Mouse (Mus musculus): ENCODE measurements at regions not wholly inside any gene's neighbourhood (a gene's known extent, or its start where the extent isn't known, plus 50 kb on each side); places are given as distances from the start of the nearest gene placed in this dataset.
A peak's percentile ranks its signal among the peaks of the same experiment; 100 is the strongest.

DNA sequence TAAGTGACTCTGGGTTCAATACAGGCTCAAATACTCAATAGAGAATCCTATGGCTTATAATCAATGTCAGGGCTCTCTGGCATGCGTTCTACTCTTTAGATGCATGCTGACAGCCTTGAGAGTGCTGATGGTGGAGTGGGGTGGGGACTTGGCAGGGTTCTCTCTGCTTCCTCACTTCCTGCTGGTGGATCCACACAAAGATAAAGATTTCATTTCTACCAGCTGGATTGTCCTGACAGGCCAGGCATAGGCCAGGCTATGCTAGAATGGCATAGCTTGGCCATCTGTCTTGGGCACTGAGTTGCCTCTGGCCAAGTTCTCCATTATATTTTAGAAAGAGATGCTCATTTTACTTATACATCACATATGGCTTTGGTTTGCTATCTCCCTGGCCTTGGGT lies 206.2 kb upstream of the Plpp4 start:
- DNase-seq = no peak

DNA sequence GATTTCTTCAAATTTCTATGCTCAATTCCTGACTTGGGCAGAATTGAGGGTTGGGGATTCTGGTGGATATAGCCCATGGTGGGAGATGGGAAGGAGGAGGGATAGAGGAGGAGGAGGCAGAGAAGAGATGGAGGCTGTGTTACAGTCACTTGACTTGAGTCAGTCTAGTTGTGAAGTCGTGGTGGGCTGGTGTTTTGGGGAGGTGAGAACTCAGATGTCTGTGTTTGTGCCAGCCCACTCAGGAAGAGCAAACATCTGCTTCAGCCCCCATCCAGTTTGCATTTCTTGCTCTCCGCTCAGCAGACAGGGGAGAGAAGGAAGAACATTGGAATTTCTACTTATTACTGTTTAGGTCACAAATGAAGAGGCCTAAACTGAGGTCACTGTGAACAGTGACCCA lies 189.9 kb upstream of the Plpp4 start:
- no peak for DNase-seq

DNA sequence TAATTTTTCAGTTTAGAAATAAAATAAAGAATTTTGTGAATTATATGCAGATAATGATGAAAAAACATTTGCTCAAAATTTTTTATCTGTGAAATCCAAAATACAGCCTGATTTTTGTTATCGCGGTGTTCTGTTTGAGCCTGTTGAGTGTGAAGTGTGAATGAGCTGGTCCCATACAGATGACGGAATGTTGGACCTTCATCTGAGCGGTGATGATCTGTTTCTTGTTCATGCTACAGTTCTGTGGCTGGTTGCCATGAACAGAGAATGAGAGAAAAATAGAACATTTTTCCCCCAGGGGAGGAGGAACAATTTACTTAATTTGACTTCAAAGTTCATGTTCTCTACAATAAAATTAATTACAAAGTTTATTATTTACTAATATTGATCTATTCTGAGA lies 188.7 kb upstream of the Plpp4 start:
- DNase-seq = no peak

DNA sequence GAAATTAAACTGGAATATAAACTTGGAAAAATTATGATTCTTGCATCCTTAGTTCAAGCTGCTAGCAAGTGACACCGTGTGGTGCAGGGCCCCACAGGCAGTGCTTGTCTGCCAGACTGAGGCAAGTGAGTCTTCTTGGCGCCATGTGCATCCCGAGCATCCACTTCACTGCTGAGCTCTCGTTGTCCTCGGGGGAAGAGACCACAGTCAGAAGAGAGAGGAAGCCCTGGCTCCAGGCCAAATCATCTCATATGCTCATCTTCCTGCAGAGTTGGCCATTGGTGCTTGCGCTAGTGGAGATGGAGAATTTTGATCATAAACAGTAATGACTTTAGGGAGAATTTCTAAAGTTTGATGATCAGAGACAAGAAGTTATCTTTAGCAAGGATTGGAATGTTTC lies 177.0 kb upstream of the Plpp4 start:
- DNase-seq = no peak

DNA sequence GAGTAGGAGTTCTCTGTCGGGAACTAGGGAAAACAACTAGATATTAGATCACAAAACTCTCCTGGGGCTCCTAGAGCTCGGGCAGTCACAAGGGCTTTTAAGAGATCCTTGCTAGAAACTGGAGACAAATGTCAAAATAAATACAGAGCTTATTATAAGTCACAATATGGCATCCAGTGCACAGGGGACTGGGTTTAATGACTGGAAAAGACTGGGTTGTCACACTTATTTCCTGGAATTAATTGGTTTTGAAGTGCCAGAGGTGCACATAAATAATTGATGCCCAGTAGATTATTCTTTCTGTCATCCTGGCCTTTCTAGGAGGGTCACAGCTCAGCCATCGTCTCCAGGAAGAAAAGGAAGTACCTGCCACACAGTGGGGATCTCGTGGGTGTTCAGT lies 165.4 kb upstream of the Plpp4 start:
- no peak for DNase-seq

DNA sequence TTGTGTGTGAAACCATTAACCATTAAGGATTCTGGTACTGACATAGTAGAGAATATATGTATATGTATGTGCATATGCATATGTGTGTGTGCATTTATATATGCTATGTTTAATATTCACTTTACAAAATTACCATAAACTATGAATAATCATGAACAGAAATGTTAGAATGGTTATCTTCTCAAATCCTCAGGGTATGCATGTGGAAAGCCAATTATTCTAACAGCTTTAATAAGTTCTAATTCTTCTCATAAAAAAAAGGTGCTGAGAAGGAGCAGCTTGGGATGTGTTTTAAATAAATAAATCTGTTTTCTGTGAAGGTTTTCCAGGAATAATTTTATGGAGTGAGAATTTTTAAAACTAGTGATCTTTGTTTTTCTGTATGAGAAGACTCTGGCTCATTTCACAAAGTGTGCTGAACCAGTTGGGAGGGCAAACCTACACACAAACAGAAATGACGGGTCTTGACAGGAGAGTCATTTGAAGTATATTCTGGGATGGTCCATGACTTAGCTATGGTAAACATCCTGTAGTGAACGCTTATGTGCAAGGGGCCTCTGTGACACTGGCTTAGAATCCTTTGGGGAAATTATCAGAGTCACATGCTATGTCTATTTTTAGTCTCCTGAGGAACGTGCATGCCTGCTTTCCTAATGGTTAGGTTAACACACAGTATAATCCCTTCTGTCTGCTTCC lies 160.3 kb upstream of the Plpp4 start:
- DNase-seq = no peak

DNA sequence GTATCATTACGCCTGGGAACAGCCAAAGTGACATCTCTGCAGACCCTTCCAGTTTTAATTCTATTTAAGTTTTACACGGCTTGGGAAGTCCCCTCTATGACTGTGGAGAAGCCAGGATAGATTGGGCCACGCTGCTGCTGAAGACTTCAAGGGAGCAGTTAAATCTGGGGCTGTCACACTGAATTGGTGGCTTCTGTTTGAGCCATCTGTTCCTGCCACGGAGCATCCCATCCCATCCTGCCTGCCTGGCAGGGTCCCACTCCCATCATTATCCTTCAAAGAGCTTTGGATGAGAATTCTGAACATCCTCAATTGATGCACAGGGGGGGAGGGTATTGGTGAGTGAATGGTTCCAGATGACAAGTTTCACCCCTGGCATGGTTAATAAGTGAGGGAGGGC lies 154.4 kb upstream of the Plpp4 start:
- no peak for DNase-seq

DNA sequence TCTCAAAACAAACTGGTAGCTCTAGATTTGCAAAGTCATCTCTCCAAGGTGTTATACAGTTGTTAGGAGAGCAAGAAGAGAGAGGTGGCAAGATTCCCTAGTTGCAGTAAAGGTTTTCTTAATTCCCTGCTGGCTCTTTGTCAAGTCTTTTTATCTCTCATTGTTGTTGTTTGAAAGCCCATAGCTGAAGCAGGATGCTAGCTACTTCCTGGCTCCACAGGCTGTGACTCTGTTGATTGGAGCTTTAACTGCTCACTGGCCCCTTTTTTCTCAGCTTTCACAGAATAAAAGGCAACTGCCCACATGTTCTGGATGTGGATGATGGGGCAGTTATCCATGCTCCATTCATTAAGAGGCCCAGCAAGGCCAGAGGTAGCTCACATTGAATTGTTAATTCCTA lies 122.7 kb upstream of the Plpp4 start:
- no peak for DNase-seq

DNA sequence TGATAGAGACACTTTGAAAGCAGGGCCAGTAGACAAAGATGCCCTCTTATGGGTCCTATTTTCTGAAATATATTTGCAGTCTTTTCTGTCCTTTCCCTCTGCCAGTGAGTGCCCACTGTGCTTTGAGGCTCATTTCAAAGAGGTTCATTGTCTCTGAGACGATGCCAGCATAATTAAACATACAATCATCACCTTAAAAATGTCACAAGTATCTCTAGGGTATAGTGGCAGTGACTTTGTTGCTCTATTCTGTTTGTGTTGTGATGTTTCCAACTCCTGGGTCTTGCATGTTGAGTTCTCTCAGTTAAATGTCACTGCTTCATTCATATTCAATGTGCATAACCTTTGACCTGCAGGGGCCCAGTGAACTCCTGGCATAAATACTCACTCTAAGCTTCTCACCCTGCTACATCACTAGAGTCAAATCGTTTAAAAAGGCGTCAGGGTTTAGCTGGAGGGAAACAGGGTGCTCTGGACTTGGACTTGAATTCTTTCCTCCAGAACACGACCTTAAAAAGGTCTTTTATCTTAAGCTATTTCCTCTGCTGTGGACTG lies 122.1 kb upstream of the Plpp4 start:
- DNase-seq = no peak

DNA sequence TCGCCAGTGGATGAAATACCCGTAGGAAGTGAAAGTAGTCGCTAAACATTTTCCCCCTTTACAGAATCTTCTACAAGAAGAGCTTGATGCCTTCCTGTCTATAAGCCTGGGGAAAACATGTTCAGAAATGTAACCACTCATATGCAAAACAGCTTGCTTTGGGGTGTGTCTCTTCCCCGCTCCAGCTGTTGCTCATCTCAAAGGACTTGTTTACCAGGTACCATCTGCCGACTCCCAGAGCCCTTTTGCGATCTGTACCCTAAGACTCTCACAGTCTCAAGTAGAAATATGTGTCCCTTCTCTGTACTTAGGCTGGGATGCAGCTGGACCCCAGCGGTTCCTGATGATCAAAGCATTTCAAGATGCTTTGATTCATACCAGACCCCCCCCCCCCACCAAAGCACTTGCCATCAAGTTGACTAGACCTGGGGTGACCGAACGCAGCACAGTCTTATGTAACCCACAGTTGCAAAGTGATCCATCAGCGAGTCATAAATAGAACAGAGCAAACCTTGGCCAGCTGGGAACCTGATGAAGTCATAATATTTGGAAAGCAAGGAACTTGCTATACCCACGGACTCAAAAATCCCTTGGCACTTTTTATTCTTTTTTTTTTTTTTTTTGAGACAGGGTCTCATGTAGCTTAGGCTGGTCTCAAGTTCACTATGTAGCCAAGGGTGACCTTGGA lies 119.4 kb upstream of the Plpp4 start:
- no peak for DNase-seq

DNA sequence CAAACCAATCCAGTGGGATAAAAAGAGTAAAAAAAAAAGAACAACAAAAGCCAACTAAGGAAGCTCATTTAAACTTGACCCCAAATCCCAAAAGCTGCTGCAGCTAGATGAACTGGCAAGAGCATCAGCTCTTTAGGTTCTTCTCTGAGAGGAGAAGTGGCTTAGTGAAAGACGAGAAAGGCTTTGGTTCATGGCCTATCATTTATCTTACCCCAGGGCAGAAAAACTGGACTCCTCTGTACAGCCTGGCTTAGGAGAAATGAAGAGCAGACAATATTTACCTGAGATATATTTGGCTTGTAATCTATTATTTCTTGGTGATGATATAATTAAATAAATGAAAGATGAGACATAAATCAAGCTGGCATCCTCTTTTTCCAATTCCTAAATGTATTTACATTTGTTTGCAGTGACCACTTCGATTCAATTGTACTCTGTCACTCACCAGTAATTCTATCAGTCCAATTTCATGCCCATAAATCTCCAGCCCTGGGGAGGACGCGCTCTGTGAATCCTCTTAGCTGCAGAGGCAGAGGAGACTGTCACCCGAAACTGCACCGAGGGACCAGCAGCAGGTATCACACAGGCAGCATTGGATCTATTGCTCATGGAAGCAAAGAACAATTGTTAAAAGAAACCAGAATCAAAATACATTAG lies 114.8 kb upstream of the Plpp4 start:
- DNase-seq = no peak

DNA sequence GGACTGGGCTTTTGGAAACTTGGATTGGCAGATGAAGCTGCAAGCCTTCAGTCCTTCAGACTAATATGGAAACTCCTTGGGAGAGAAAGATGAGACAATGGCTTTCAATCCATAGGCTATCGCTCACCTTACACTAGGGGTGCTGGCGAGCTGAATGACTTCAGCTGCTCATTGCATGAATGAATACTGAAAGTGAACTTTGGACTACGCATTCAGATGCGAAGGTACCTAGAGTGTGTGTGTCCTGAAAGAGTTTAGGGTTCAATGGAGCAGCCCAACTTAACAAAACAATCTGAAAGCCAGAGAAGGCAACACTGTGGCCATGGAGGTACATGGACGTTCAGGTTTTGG lies 114.3 kb upstream of the Plpp4 start:
- DNase-seq = peak; percentile 5 to 33

DNA sequence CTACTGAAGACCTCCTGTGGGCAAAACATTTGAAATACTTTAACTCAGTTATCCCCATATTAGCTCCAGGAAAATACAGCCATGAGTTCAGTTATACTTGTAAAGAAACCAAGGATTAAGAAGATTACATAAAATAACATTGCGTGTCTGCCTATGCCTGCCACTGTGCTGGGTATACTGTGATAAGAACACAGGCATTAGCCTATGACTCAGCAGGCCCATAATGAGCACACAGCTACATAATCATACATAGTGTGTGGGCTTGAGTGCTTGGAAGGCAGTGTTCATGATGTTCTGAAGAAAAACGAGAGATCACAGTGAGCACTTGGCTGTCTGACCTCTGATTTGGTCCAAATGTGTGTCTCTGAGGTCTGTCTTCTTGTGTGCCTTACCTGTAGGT lies 101.3 kb upstream of the Plpp4 start:
- DNase-seq = no peak

DNA sequence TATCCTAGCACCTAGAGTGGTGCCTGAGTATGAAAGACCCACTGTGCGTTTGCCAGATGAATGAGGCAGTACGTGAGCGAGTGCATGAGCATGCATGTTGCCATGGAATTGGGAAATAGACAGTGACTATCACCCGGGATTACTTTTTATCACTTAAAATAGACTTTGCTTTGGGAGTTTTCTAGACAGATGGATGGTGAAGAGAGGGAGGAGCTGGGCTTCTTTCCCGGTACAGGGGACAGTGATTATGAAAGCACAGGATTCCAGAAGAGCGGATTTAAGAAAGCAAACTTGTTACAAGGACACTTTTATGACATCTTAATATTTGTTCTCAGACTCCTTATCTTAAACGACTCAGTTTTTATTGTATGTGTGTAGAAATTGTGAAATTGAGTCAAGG lies 86.9 kb upstream of the Plpp4 start:
- DNase-seq = no peak

DNA sequence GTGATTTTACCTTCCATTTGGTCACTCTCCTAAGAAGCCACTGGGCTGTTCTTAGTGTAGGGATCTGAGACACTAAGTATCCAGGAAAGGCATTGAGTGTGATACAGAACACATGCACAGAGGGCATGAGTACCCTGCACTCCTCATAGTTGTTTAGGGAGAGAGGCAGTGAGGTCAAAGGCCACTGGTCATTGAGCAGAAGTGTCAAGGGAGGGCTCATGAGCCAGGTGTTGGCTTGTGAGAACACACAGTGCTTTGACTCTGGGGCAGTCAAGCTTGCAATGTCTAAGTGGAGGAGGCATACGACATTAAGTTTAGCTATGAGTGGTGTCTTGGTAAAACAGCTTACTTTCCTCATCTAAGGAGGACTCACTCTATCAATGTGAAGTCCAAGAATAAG lies 65.9 kb upstream of the Plpp4 start:
- peak in 1 of 2 experiments; percentile 1 for DNase-seq

DNA sequence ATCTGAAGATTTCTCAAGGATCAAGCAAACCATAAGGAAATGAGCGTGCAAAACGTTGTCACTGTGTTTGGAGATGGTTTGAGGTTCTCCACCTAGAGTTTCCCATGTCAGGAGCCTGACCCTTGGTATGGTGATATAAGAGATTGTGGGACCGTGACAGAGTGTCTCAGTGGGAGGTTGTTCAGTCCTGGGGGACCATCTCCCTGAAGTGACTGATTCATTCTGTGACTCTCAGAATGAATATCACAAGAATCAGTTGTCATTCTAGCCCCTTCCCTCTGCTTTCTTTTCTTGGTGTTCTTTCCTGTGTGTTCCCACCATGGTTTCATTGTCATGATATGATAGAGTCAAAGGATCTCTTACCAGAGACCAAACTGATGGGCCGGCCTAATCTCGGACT lies 49.8 kb upstream of the Plpp4 start:
- DNase-seq = no peak

Data from kidney, postnatal 36 days (tissue).